Mouse (Mus musculus) forebrain, embryonic 10.5 days (tissue): Measurements from ENCODE around the gene Fam124a. TPM values are rescaled to one million over a fixed set of nuclear protein-coding genes. Genes with fewer than 3 reads are reported as not detected.
"Not testable (repeated sequence)": the region's sequence is repeated elsewhere in the genome, so short reads cannot be mapped to it uniquely, and the experiment has no call there.

ENCODE experiments used
- DNase-seq: peaks from one replicate; pipeline ENCODE4 v3.0.0-alpha.2; 2017; ENCODE audit warnings: low spot score; ENCODE audit errors: extremely low spot score
- H3K27ac ChIP-seq: fragments of 300-500 bp; sonication (generic); 2 replicates; pipeline ENCODE4 v1.5.1; 2016; ENCODE audit warnings: mild to moderate bottlenecking
- H3K27me3 ChIP-seq: fragments of 300-500 bp; sonication (generic); 2 replicates; pipeline ENCODE4 v1.6.1; 2016; ENCODE audit warnings: mild to moderate bottlenecking; ENCODE audit not compliant: poor library complexity, severe bottlenecking
- H3K36me3 ChIP-seq: fragments of 300-500 bp; sonication (generic); replicated peaks from 2 replicates; pipeline ENCODE4 v1.6.1; 2016; ENCODE audit warnings: mild to moderate bottlenecking, moderate library complexity
- H3K4me1 ChIP-seq: fragments of 300-500 bp; sonication (generic); 2 replicates; pipeline ENCODE4 v1.6.1; 2016
- H3K4me3 ChIP-seq: fragments of 300-500 bp; sonication (generic); 2 replicates; pipeline ENCODE4 v1.5.1; 2016; ENCODE audit warnings: mild to moderate bottlenecking, moderate library complexity
- H3K9me3 ChIP-seq: fragments of 300-500 bp; sonication (generic); 2 replicates; pipeline ENCODE4 v1.6.1; 2016; ENCODE audit warnings: mild to moderate bottlenecking, moderate library complexity
- WGBS: fragments of 180-500 bp; shearing (Covaris S2); methylation state at CpG from one replicate; pipeline ENCODE4 v1.1.7; 2016; 5-methylcytosine and 5-hydroxymethylcytosine counted together
- polyA plus RNA-seq: library from polyadenylated mRNA; unstranded; fragments of >200 nt; fragmentation: Nextera tagmentation; extraction: Ambion mirVana; gene quantifications from 2 replicates; pipeline ENCODE4 v1.2.1, GENCODE M21; 2016

Gene Fam124a
- polyA plus RNA-seq, 1 experiment from 2014 or later, result 4.5 TPM

GRCm38 (mm10) chr14:62640396-62640795 is 84.9 kb downstream of the Fam124a start:
- Histone ChIP-seq H3K9me3 (no peaks in the 10 kb centered on the region), H3K4me1 (peaks cover 11% of the 10 kb centered on the region), H3K36me3 (no peaks in the 10 kb centered on the region), H3K27ac (no peak overlapping the region), H3K27me3 (no peaks in the 10 kb centered on the region), H3K4me3 (no peak overlapping the region)
- 77% methylated on average over 4 of the region's 4 CpGs for WGBS
- no peak for DNase-seq

GRCm38 (mm10) chr14:62642368-62642767 is 86.8 kb downstream of the Fam124a start:
- not testable (repeated sequence) for H3K36me3 ChIP-seq, H3K4me3 ChIP-seq, H3K27me3 ChIP-seq, H3K27ac ChIP-seq, DNase-seq, H3K9me3 ChIP-seq
- H3K4me1 ChIP-seq, result peaks cover 10% of the 10 kb centered on the region
- WGBS, result 95% methylated on average over 6 of the region's 7 CpGs

- Histone ChIP-seq H3K4me3 (no peak overlapping the region), H3K27me3 (no peaks in the 10 kb centered on the region), H3K4me1 (no peaks in the 10 kb centered on the region), H3K9me3 (peaks cover 2% of the 10 kb centered on the region; the same call in 1 of the 2 replicates), H3K36me3 (no peaks in the 10 kb centered on the region), H3K27ac (no peak overlapping the region)
- WGBS, result 89% methylated on average over 6 of the region's 6 CpGs
- no peak for DNase-seq
These were observed 92.9 kb downstream of the Fam124a start for GRCm38 (mm10) chr14:62648405-62648804.

- H3K27ac ChIP-seq, result no peak overlapping the region
- WGBS, result 73% methylated on average over 3 of the region's 3 CpGs
These were observed 94.8 kb downstream of the Fam124a start for GRCm38 (mm10) chr14:62650376-62650775.

GRCm38 (mm10) chr14:62651771-62652170 is 96.2 kb downstream of the Fam124a start:
- Histone ChIP-seq H3K4me3 (no peak overlapping the region), H3K27me3 (no peaks in the 10 kb centered on the region), H3K27ac (no peak overlapping the region), H3K9me3 (peaks cover 2% of the 10 kb centered on the region; the same call in 1 of the 2 replicates), H3K4me1 (no peaks in the 10 kb centered on the region), H3K36me3 (no peaks in the 10 kb centered on the region)
- 92% methylated on average over 3 of the region's 3 CpGs for WGBS
- no peak for DNase-seq

More at GRCm38 (mm10) chr14:62650376-62650775, 94.8 kb downstream of the Fam124a start:
- Histone ChIP-seq H3K4me1 (no peaks in the 10 kb centered on the region), H3K36me3 (no peaks in the 10 kb centered on the region), H3K27me3 (no peaks in the 10 kb centered on the region), H3K4me3 (no peak overlapping the region), H3K9me3 (peaks cover 2% of the 10 kb centered on the region; the same call in 1 of the 2 replicates)
- no peak for DNase-seq

GRCm38 (mm10) chr14:62655996-62656395 is 100.5 kb downstream of the Fam124a start:
- H3K27ac ChIP-seq, result no peak overlapping the region
- no peaks in the 10 kb centered on the region for H3K36me3 ChIP-seq
- no peaks in the 10 kb centered on the region for H3K4me1 ChIP-seq
- no peak overlapping the region for H3K4me3 ChIP-seq
- DNase-seq, result no peak
- H3K9me3 ChIP-seq, result no peaks in the 10 kb centered on the region
- no peaks in the 10 kb centered on the region for H3K27me3 ChIP-seq
- WGBS, result 86% methylated on average over 7 of the region's 7 CpGs

GRCm38 (mm10) chr14:62657469-62657868 is 101.9 kb downstream of the Fam124a start:
- H3K4me3 ChIP-seq, result no peak overlapping the region
- no peaks in the 10 kb centered on the region for H3K4me1 ChIP-seq
- 88% methylated on average over 3 of the region's 3 CpGs for WGBS
- no peak overlapping the region for H3K27ac ChIP-seq
- DNase-seq, result no peak
- no peaks in the 10 kb centered on the region for H3K36me3 ChIP-seq
- no peaks in the 10 kb centered on the region for H3K9me3 ChIP-seq
- H3K27me3 ChIP-seq, result no peaks in the 10 kb centered on the region

Other genes with a start within 250 kb of the Fam124a start
- gene Gucy1b2, start 99.4 kb upstream of the Fam124a start, polyA plus RNA-seq, result 0.06 TPM in 1 of 2 replicates, not detected in the other
- not detected in 2 replicates for gene Gm4131, start 11.2 kb downstream of the Fam124a start, polyA plus RNA-seq
- not detected in 2 replicates for gene Serpine3, start 107.9 kb downstream of the Fam124a start, polyA plus RNA-seq
- 23.5 and 23.9 TPM in 2 replicates for gene Ints6, start 205.4 kb downstream of the Fam124a start, polyA plus RNA-seq